Mouse (Mus musculus) intestine, embryonic 15.5 days (tissue): ENCODE results near the gene Pxylp1. TPM values are rescaled to one million over a fixed set of nuclear protein-coding genes. Genes with fewer than 3 reads are reported as not detected.

Source experiments
- polyA plus RNA-seq: library from polyadenylated mRNA; unstranded; fragments of >200 nt; fragmentation: Nextera tagmentation; extraction: Ambion mirVana; gene quantifications from 2 replicates; pipeline ENCODE4 v1.2.1, GENCODE M21; 2015

Pxylp1 gene
- polyA plus RNA-seq, 1 experiment from 2014 or later = 41.5 TPM

Other genes with a start within 250 kb of the Pxylp1 start
- 22.5 and 22.9 TPM in 2 replicates for gene Zbtb38, start 139.8 kb downstream of the Pxylp1 start, polyA plus RNA-seq
- gene Spsb4, start 126.2 kb upstream of the Pxylp1 start, polyA plus RNA-seq = 29.3 and 29.9 TPM in 2 replicates
- 58.0 and 63.1 TPM in 2 replicates for gene Slc25a36, start 218.5 kb upstream of the Pxylp1 start, polyA plus RNA-seq